Mouse (Mus musculus): ENCODE results near the gene Serp1. TPM values are rescaled to one million over a fixed set of nuclear protein-coding genes. Genes with fewer than 3 reads are reported as not detected.

Serp1 gene
- 194 TPM for polyA plus RNA-seq (2017; shearing (Covaris generic))

DNA sequence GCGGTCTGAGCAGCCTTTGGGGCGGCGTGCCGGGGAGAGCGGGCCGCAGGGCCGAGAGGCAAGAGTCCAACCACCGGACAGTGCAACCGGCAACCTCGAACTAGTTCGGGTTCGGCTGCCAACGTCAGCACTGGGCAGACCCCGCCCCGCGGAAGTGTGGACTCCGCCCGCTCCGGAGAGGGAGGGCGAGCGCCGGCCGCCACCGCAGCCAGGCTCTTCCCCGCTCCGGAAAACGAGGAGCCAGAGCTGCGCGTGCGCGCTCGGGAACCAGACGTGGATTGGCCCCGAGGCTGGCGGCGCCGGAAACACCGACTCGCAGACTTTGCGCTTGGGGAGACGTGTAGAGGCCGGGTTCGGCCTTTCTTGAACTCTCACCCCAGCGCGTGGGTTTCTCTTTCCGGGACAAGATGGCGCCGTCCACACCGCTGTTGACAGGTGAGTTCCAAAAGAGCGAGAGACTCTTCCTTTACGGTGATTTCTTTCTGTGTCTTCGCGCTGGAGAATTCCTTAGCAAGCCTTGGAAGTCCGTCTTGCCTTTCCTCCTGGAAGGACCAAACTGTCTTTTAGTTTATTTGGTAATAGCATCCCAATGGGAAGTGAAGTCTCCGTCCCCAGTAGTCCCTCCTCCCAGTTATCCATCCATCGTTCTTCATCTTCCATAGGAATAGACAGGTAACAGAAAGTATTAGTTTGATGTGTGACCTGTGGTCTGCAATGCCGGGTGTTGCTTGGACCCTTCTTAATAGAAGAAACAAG lies at the start of gene Serp1, which contains the start of gene Eif2a:
Gene Serp1, minus strand, starts transcription at position 241 of the 756 bp plus-strand sequence.
Gene Eif2a, plus strand, starts transcription at position 170 of the 756 bp plus-strand sequence.

Other genes starting within 250 kb of the Serp1 start
- gene Tsc22d2, start 111.2 kb downstream of the Serp1 start, polyA plus RNA-seq (2017; shearing (Covaris generic)): 130 TPM
- gene Eif2a, start 71 bp downstream of the Serp1 start, polyA plus RNA-seq (2017; shearing (Covaris generic)): 30.0 TPM
- gene Selenot, start 50.7 kb upstream of the Serp1 start, polyA plus RNA-seq (2017; shearing (Covaris generic)): 34.0 TPM
- not detected for gene Erich6, start 111.3 kb upstream of the Serp1 start, polyA plus RNA-seq (2017; shearing (Covaris generic))
- 98.5 TPM for gene Siah2, start 166.5 kb upstream of the Serp1 start, polyA plus RNA-seq (2017; shearing (Covaris generic))